Mouse (Mus musculus) urinary bladder, postnatal 25 days (tissue): ENCODE data around the gene Becn1.
"Not testable (repeated sequence)": the region's sequence is repeated elsewhere in the genome, so short reads cannot be mapped to it uniquely, and the experiment has no call there.

Source experiments
- DNase-seq: peaks from one replicate; pipeline ENCODE4 v3.0.0; 2022; ENCODE audit warnings: low spot score

Gene Becn1

DNA sequence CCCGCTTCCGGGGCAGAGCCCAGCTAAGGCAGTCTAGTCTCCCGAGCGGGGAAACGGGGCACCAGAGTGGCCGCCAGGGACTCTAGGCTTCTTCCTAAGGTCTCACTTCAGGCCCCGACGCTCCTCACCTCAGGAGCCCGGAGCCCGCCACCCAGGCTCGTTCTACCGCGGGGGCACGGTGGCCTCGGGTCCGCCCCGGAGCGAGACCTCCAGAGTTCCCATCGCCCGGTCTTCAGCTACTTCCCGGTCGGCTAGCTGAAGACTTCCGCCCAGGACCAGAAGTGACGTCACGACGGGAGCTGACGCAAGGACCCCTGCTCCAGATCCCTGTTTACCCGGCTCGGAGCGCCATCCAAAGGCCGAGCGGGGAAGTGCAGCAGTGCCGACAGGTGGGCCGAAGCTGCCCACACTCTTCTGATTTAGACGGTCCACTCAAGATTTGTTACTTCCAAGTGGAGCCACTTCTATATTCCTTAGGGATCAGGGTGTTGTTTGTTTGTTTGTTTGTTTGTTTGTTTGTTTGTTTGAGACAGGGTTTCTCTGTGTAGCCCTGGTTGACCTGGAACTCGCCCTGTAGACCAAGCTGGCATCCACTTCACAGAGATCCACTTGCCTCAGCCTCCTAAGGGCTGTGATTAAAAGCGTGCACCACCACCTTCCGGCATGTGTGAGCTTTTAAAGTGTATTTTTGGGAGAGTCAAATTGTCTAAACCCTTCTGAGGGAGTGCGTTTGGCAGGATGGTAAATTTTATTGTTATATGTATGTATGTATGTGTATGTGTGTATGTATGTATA is at the start of gene Becn1:
TSS of gene Becn1 (minus strand) at position 283 of the 795 bp plus-strand sequence.
- DNase-seq, result peak; percentile 99

DNA sequence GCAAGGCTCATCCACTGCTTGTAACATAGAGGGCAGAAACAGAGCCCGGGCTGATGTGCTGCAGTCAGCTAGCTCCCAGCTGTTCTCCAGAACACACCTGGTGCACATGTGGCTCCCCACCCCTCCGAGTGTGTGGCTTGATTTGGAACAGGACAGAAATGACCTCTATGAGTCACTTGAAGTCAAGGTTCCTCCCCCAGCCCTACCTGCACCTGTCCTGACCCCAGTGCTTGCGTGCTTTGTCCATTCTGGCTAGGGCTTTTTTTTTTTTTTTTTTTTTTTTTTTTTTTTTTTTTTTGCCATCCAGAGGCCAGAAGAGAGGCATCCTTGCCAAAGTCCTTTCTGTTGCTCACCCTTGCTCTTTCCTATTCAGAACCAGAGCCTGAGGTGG is 49.6 kb upstream of the Becn1 start:
- DNase-seq, result no peak

DNA sequence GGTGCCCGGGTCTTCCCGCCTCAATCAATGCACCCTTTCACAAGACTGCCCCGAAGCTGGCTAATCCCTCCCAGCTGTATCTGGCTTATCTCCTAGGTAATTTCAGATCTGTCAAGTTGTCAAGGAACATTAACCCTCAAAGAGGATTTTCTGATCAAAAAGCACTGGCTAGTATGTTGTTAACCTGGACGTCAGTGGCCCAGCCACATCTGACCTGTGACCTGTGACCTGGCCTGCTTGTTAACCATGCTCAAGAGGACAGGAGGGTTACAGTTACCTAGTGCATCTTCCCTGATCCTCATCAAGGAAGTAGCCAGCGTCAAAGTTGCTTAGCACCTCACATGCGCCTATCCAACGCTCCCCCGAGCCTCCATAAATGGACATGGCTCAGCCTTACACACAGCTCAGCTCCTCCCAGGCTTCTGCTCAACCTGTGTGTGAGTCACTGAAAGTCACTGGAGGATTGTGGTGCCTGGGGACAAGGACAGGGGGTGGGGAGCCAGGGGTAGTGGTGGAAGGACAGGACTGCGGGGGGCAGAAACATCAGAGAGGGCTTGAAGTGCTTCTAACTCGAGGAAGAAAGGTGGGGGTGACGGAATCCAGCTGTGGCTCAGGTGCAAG is 49.1 kb upstream of the Becn1 start:
- DNase-seq, result no peak

DNA sequence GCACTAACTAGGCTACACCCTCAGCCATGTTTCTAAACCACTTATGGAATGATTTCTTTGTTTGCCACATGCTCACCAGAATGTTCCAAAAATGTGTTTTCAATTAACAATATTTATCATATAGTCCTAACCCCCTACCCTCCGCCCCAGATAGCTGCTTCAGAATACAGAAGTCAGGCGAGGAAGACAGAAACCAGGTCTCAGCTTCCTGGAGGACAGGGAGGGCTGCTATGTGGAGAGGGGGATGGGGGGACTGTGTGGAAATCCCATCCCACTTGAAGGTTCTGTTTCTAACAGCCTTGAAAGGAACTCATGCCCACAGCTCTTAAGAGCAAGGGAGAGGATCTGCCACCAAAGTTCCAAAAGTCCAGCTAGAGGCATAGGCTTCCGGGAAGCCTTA is 47.1 kb upstream of the Becn1 start:
- DNase-seq, result no peak

DNA sequence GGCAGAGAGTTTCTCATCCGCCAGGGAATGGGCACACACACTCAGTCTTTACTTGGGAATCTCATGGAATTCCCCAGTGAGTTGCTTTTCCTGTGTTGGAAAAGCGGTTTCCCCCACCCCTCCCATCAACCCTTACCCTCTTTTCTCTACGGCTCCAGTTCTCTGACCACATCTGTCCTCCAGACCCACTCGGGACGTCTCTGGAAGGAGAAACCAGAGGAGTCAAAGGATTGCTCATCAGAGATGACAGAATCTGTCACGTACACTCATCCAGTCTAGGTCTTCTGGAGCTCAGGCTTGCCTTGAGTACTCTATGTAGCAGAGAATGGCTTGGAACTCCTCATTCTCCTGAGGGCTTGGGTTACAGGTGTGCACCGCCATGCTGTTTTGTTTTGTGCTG is 46.7 kb upstream of the Becn1 start:
- no peak for DNase-seq

DNA sequence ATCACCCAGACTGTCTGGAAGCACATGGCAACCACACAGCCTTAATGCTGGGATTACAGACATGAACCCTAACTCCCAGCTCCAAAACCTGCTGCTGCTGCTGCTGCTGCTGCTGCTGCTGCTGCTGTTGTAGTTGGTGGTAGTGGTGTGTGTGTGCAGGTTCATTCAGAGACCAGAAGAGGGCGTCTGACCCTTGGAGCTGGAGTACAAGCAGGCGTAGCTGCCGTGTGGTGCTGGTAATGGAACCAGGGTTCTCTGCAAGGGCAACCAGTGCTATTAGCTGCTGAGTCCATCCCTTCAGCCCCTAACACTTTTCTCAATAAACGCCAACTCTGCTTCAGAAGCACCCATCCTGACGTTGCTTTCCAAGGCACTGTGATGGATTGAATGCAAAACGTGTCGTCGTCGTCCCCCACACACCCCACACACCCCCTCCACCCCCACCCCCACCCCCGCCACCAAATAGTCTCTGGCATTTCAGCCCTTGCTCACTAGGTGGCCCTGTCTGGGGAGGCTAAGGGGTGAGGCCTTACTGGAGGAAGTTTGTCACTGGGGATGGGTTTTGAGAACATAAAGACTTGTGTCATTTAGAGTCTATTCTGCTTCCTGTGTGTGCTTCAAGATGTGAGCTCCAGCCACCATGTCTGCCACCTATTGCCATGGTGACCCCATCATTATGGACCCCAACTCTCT is 45.1 kb upstream of the Becn1 start:
- DNase-seq, result no peak

DNA sequence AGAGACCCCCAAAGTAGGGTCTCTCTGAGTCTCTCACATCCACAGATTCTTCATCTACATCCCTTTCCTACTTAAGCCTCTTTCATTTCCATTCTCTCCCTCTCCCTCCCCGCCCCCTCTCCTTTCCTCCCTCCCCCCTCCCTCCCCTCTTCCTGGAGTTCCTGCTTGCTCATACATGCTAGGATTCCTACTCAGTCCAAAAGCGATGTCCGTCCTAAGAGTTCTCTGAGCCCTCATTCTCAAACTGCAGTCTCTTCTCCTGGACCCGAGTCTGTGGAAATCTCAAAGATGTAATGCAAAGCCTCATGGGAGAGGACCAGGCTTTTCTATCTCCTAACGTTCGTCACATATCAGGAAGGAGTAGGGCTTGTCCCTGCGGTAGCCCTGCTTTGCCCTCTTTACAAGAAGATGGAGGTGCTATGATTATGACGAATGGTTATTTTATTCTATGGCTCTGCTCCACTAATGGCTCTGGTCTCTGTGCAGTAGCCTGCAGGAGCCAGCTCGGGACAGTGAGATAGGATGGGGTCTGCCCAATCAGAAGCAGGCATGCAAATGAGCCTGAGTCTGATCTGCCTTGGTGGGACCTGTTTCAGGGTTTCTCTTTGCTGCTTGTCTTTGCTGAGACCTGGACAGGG is 36.2 kb upstream of the Becn1 start:
- DNase-seq, result no peak

DNA sequence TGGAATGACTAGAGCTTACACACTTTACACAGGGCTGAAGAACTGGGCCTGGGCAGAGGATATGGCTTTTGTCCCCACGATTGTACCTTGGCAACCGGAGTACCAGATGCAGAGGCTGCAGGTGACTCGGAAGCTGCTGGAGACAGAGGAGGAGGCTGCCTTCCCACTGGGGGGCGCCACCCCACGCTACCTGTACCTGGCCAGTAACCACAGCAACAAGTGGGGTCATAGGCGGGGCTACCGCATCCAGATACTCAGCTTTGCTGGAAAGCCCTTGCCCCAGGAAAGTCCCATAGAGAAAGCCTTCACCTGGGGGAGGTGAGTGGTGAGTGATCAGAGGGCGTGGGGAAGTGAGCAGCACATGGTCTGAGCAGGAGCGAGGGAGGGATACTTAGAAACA is 33.6 kb upstream of the Becn1 start:
- DNase-seq, result no peak

DNA sequence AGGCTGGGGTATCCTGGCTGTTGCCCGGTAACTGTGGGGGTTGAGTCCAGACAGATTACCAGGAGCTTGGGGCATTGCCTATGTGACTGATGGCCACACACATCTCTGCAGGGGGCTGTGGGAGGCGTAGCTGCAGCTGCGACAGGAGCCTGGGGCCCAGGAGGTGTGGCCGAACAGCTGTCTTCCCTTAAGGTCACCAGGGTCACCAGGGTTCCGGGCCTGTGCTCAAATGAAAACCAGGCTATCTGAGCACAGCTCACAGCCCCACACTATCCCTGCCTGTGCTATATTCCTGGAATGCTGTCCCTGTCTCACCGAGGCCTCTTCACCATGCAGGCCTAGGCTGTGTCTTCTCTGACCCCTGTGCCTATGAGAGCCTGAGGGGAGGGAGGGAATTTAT is 32.4 kb upstream of the Becn1 start:
- DNase-seq, result no peak

DNA sequence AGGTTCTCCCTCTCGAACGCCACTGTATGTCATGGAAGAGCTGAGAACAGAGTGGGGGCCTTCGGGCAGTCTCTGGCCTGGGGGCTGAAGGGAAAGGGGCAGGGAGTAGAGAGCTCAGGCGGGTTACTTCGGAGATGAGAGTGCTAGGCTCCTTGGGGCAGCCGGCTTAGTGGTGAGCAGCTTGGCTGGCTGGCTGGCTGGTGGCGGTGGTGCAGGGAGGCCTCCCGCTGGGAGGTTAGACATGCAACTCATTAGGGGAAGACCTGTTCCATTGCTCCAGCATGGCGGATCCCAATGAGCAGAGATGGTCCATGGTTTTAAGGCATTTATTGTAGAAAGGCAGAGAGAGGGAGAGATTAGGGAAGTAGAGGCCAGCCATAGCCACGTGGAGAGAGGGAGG is 31.9 kb upstream of the Becn1 start:
- no peak for DNase-seq

DNA sequence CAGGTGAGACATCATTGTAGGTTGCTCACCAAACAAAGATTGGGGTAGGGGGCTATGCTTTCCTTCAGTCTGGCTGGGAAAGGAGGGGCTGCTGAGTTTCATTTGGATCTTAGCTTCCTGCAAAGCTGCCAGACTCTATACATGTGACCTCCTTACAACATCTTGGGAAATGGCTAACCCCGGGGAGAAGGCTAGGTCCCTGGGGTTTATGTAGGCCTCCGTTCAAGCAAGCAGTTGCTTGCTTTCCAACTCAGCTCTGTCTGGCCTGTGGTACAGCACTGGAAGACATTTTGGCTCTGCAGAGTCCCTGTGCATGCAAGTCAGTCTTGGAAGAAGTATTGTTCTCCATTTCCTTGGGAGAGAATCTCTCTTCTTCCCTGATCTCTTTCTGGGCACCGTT is 30.5 kb upstream of the Becn1 start:
- no peak for DNase-seq

DNA sequence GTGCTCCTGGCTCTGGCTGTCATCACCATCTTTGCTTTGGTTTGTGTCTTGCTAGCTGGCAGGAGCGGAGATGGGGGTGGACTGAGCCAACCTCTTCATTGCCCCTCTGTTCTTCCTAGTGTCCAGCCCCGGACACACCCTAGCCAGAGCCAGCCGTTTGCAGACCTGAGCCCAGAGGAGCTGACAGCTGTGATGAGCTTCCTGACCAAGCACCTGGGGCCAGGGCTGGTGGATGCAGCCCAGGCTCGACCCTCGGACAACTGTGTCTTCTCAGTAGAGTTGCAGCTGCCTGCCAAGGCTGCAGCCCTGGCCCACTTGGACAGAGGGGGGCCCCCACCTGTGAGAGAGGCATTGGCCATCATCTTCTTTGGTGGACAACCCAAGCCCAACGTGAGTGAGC is 28.9 kb upstream of the Becn1 start:
- not testable (repeated sequence) for DNase-seq

DNA sequence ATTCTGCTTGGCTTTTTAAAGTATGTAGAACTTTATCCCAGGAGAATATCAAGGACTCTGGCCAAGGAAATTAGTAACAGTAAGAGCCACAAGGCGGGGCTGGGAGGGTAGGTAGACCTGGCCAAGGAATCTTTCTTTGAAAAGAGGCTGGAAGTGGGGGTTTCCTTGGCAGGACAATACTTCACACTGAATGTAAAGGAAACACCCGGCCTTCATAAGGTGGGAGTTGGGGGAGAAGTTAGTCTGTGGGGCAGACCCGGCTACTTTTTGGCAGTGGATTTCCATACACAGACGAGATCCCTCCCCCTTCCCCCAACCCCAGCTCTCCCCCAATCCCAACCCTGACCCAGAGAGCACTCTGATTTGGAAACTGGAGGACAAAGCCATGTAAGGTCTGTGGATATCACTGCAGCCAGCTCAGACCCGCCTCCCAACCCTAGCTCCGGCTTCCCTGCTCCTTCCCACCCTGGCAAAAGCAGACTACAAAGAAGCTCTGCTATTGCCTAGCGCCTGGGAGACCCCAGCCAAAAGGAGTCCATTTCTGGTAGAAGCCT is 28.4 kb upstream of the Becn1 start, which contains the start of gene Aoc3:
TSS of gene Aoc3 (plus strand) at position 235 of the 554 bp plus-strand sequence.
- no peak for DNase-seq

DNA sequence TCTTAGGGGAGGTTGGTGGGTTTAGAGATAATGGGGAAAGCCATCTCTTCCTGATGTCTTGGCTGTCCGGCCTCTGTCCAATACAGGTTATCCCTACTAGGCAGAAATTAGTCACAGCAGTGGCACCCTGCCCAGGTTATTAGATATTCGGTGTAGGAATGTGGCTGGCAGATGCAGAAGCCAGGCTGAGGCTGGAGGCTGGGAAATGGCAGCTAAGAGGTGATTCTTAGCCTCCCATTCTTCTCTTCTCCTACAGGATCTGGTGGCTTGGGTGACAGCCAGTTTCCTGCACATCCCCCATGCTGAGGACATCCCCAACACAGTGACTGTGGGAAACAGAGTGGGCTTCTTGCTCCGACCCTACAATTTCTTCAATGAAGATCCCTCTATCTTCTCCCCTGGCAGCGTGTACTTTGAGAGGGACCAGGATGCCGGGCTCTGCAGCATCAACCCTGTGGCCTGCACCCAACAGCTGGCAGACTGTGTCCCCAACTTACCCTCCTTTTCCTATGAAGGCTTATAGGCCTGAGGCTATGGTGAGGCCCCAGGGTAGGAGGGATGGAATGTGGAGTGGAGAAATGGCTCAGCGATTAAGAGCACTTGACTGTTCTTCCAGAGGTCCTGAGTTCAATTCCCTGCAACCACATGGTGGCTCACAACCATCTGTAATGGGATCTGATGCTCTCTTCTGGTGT is 27.0 kb upstream of the Becn1 start:
- no peak for DNase-seq

DNA sequence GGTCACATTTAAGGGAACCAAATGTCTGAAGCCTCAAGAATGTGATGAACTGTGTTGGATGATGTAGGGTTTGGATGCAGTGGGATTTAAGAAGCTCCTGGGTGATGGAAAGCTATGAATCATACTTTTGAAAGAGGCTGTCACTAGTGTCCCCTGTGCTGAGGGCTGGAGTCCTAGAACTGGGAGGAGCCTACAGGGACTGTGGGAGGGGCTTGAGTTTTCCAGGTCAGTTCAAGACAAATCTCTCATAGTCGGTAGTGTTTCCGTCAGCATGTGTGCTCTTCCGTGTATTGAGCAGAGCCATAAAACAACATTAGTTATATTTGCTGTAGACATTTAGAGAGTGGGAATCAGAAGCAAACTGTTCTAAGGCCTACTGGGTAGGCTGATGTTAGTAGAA is 25.2 kb upstream of the Becn1 start:
- no peak for DNase-seq

DNA sequence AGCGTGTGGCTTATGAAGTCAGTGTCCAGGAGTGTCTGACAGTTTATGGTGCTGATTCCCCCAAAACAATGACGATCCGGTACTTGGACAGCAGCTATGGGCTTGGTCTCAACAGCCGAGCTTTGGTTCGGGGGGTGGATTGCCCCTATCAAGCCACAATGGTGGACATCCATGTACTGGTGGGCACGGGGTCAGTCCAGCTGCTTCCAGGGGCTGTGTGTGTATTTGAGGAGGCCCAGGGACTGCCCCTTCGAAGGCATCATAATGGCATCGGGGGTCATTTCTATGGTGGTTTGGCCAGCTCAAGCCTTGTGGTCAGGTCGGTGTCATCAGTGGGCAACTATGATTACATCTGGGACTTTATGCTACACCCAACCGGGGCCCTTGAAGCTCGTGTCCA is 24.1 kb upstream of the Becn1 start:
- DNase-seq, result no peak

DNA sequence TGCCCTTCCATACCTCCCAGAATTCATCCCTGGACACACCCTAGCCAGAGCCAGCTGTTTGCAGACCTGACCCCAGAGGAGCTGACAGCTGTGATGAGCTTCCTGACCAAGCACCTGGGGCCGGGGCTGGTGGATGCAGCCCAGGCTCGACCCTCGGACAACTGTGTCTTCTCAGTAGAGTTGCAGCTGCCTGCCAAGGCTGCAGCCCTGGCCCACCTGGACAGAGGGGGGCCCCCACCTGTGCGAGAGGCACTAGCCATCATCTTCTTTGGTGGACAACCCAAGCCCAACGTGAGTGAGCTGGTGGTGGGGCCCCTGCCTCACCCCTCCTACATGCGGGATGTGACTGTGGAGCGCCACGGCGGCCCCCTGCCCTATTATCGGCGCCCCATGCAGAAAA is 23.1 kb upstream of the Becn1 start:
- DNase-seq, result not testable (repeated sequence)

DNA sequence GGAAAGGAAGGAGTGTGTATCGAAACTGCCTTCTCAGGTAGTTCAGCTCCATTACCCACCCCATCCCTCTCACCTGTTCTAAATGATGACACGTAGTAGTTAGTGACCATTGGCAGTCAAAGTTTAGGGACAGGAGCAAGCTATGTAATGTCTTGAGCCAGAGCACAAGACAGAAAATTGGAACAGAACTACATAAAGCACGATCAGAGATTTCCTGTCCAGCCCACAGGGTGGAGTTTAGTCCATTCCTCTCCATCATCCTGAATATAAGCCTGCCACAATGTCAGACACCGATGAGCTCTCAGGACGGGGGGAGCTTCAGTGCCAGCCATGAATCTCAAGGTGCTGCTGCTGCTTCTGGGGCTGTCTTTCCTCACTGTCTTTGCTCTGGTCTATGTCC is 22.7 kb upstream of the Becn1 start, which contains the start of gene Aoc2:
TSS of gene Aoc2 (plus strand) at position 301 of the 400 bp plus-strand sequence.
- no peak for DNase-seq

DNA sequence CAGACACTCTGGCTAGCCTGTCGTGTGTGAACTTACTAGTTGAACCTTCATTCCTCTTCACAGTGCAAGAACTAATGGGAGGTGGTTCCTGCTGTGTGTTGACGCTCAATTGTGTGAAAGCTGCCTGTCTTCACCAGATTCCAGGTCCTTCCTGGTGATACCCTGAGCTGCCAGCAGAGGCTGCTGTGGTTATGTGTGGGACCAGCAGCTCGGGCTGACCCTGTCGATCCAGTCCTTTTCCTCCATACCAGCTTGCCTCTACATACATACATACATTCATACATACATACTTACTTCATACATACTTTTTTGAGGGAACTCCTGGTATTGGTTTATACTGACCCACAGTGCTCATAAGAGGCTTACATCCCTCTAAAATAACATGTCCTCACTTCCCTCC is 21.5 kb upstream of the Becn1 start:
- peak; percentile 55 for DNase-seq

DNA sequence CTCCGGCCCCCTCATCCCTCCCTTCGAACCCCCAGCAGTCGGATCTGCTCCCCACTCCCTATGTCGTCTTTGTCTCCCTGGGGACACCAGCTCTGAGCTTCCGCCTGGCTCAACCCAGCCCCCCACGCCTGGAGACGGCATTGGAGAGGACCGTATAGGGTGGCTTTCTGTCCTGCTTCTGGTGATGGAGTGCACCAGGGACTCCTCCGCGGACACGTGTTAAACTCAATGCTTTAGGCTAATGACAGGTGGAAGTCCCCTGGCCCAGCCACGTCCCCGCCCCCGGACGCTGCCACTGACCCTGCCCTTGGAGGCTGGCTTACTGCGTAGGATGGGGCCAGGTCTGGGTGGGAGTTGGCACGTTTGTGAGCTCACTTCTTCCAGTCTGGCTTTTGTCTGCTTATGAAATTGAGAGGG is 14.4 kb upstream of the Becn1 start:
- DNase-seq, result peak; percentile 19

DNA sequence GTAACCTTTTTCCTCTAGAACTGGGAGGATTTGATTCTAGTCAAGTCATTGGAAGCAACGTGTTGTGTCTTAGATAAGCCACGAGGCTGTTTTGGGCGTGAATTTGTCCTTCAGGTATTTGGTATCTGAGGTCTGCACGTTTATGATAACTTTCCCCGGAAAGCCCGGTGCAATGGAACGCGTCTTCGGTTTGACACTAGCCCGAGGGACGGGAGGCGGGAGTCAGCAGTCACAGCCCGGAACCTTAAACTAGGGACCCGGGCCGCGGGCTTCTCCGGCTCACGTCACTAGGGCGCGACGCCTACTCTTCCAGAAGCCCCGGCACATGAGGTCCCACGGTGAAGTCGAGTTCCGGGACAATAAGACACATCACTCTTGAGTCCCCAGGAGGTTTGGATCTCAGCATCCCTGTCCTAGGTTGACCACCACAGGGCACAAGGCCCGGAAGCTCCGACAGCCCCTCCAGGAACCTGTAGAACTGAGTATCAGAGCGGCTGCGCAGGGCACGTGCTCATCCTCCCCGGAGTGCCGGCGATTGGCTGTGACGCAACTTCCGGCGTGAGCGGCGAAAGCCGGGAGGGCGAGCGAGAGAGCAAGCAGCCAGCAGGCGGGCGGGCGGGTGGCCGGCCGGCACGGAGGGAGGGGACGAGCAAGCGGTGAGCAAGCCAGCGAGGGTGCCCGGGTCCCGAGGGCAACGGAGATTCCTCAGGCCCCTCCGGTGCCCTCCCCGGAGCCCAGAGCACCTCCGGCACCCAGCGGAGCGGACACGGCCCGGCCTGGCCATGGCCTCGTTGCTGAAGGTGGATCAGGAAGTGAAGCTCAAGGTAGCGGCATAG is 13.8 kb upstream of the Becn1 start, which contains the start of gene Psme3:
TSS of gene Psme3 (plus strand) at position 549 of the 836 bp plus-strand sequence.
- peak; percentile 89 for DNase-seq
